Mouse (Mus musculus) hindbrain, embryonic 11.5 days (tissue): ENCODE measurements around the gene Cx3cr1. TPM values are rescaled to one million over a fixed set of nuclear protein-coding genes. Genes with fewer than 3 reads are reported as not detected.

Experiments used
- ATAC-seq: fragments of 200-750 bp; cut with Nextera tagmentation; 2 replicates; pipeline ENCODE4 v1.8.0; 2017; ENCODE audit warnings: mild to moderate bottlenecking, moderate TSS enrichment, moderate library complexity; ENCODE audit not compliant: low FRiP score
- DNase-seq: peaks from one replicate; pipeline ENCODE4 v3.0.0-alpha.2; 2015; ENCODE audit warnings: low spot score
- H3K27ac ChIP-seq: fragments of 300-500 bp; sonication (generic); 2 replicates; pipeline ENCODE4 v1.5.1; 2014; ENCODE audit warnings: mild to moderate bottlenecking, low read depth, low read length
- H3K27me3 ChIP-seq: fragments of 300-500 bp; sonication (generic); 2 replicates; pipeline ENCODE4 v1.6.1; 2014; ENCODE audit warnings: mild to moderate bottlenecking, low read length, moderate library complexity, mixed read lengths; ENCODE audit not compliant: control insufficient read depth, insufficient read depth
- H3K36me3 ChIP-seq: fragments of 300-500 bp; sonication (generic); 2 replicates; pipeline ENCODE4 v1.6.1; 2014; ENCODE audit warnings: mild to moderate bottlenecking, low read length, moderate library complexity, mixed read lengths; ENCODE audit not compliant: control insufficient read depth, insufficient read depth
- H3K4me1 ChIP-seq: fragments of 300-500 bp; sonication (generic); replicated peaks from 2 replicates; pipeline ENCODE4 v1.6.1; 2014; ENCODE audit warnings: low read length, mixed read lengths; ENCODE audit not compliant: control insufficient read depth, insufficient read depth
- H3K4me2 ChIP-seq: fragments of 300-500 bp; sonication (generic); replicated peaks from 2 replicates; pipeline ENCODE4 v1.6.1; 2014; ENCODE audit warnings: mild to moderate bottlenecking, low read depth, low read length
- H3K4me3 ChIP-seq: fragments of 300-500 bp; sonication (generic); 2 replicates; pipeline ENCODE4 v1.5.1; 2014; ENCODE audit warnings: low read depth, low read length
- H3K9ac ChIP-seq: fragments of 300-500 bp; sonication (generic); 2 replicates; pipeline ENCODE4 v1.6.1; 2014; ENCODE audit warnings: low read depth, low read length
- H3K9me3 ChIP-seq: fragments of 300-500 bp; sonication (generic); 2 replicates; pipeline ENCODE4 v1.6.1; 2016; ENCODE audit warnings: low read length; ENCODE audit not compliant: control insufficient read depth
- WGBS: fragments of 180-500 bp; shearing (Covaris S2); extraction: QIAGEN DNeasy Blood & Tissue Kit; methylation state at CpG from one replicate; pipeline ENCODE4 v1.1.7; 2014; 5-methylcytosine and 5-hydroxymethylcytosine counted together
- polyA plus RNA-seq: library from polyadenylated mRNA; unstranded; fragments of >200 nt; fragmentation: Nextera tagmentation; extraction: Ambion mirVana; gene quantifications from 2 replicates; pipeline ENCODE4 v1.2.1, GENCODE M21; 2014

Gene Cx3cr1
- polyA plus RNA-seq, 1 experiment from 2014 or later: 7.2 TPM

GRCm38 (mm10) chr9:119981183-119982179, 88.2 kb downstream of the Cx3cr1 start:
- DNase-seq (peak; percentile 82), ATAC-seq (peak; percentile 54; the same call in 1 of the 2 replicates)
- Histone ChIP-seq H3K4me2 (peak overlapping the region; percentile 93), H3K36me3 (no peaks in the 10 kb centered on the region), H3K27me3 (peaks cover 10% of the 10 kb centered on the region), H3K4me3 (peak overlapping the region; percentile 12), H3K27ac (peak overlapping the region; percentile 73), H3K4me1 (peaks cover 30% of the 10 kb centered on the region), H3K9me3 (no peaks in the 10 kb centered on the region), H3K9ac (peak overlapping the region; percentile 50)
- WGBS: 1% methylated on average over 16 of the region's 16 CpGs

- H3K9ac ChIP-seq: peak overlapping the region; percentile 50; the same call in 1 of the 2 replicates
- H3K27me3 ChIP-seq: peaks cover 10% of the 10 kb centered on the region
- ATAC-seq (no peak), DNase-seq (peak; percentile 30)
- H3K27ac ChIP-seq: peak overlapping the region; percentile 73
- H3K4me1 ChIP-seq: peaks cover 30% of the 10 kb centered on the region
- H3K4me2 ChIP-seq: peak overlapping the region; percentile 93
- no peaks in the 10 kb centered on the region for H3K36me3 ChIP-seq
- H3K9me3 ChIP-seq: no peaks in the 10 kb centered on the region
- WGBS: 11% methylated on average over 4 of the region's 4 CpGs
- H3K4me3 ChIP-seq: no peak overlapping the region
These were observed 88.9 kb downstream of the Cx3cr1 start for GRCm38 (mm10) chr9:119980770-119981182.

- no peaks in the 10 kb centered on the region for H3K36me3 ChIP-seq
- H3K4me1 ChIP-seq: peaks cover 30% of the 10 kb centered on the region
- H3K9me3 ChIP-seq: no peaks in the 10 kb centered on the region
- H3K4me3 ChIP-seq: no peak overlapping the region
- 44% methylated on average over 2 of the region's 2 CpGs for WGBS
- DNase-seq (no peak), ATAC-seq (no peak)
- H3K27me3 ChIP-seq: peaks cover 10% of the 10 kb centered on the region
- no peak overlapping the region for H3K27ac ChIP-seq
- H3K9ac ChIP-seq: no peak overlapping the region
- no peak overlapping the region for H3K4me2 ChIP-seq
These were observed 89.9 kb downstream of the Cx3cr1 start for GRCm38 (mm10) chr9:119979749-119980148.

GRCm38 (mm10) chr9:119978811-119979441, 90.8 kb downstream of the Cx3cr1 start:
- 85% methylated on average over 6 of the region's 6 CpGs for WGBS
- Histone ChIP-seq H3K4me2 (no peak overlapping the region), H3K4me1 (peaks cover 27% of the 10 kb centered on the region), H3K36me3 (no peaks in the 10 kb centered on the region), H3K4me3 (no peak overlapping the region), H3K9me3 (no peaks in the 10 kb centered on the region), H3K27ac (no peak overlapping the region), H3K9ac (no peak overlapping the region), H3K27me3 (peaks cover 10% of the 10 kb centered on the region)
- no peak for ATAC-seq
- DNase-seq: no peak

GRCm38 (mm10) chr9:119978151-119978810, 91.4 kb downstream of the Cx3cr1 start:
- no peaks in the 10 kb centered on the region for H3K9me3 ChIP-seq
- no peak for ATAC-seq
- H3K4me2 ChIP-seq: no peak overlapping the region
- no peak for DNase-seq
- H3K4me3 ChIP-seq: no peak overlapping the region
- no peak overlapping the region for H3K27ac ChIP-seq
- no peak overlapping the region for H3K9ac ChIP-seq
- peaks cover 9% of the 10 kb centered on the region for H3K27me3 ChIP-seq
- 46% methylated on average over 9 of the region's 9 CpGs for WGBS
- no peaks in the 10 kb centered on the region for H3K36me3 ChIP-seq
- H3K4me1 ChIP-seq: peaks cover 27% of the 10 kb centered on the region

- peaks cover 21% of the 10 kb centered on the region for H3K4me1 ChIP-seq
- WGBS: 74% methylated on average over 5 of the region's 5 CpGs
These were observed 92.1 kb downstream of the Cx3cr1 start for GRCm38 (mm10) chr9:119977557-119978060.

GRCm38 (mm10) chr9:119976704-119977556, 92.7 kb downstream of the Cx3cr1 start:
- peaks cover 14% of the 10 kb centered on the region; the same call in 1 of the 2 replicates for H3K4me1 ChIP-seq
- DNase-seq (no peak), ATAC-seq (no peak)
- no peak overlapping the region for H3K4me3 ChIP-seq
- H3K27ac ChIP-seq: no peak overlapping the region
- whole genome bisulfite sequencing: 65% methylated on average over 17 of the region's 17 CpGs
- H3K9ac ChIP-seq: no peak overlapping the region
- H3K9me3 ChIP-seq: no peaks in the 10 kb centered on the region
- no peaks in the 10 kb centered on the region for H3K36me3 ChIP-seq
- H3K27me3 ChIP-seq: no peaks in the 10 kb centered on the region
- H3K4me2 ChIP-seq: no peak overlapping the region

More at GRCm38 (mm10) chr9:119977557-119978060, 92.1 kb downstream of the Cx3cr1 start:
- Histone ChIP-seq H3K27ac (no peak overlapping the region), H3K36me3 (no peaks in the 10 kb centered on the region), H3K4me2 (no peak overlapping the region), H3K9ac (no peak overlapping the region), H3K9me3 (no peaks in the 10 kb centered on the region), H3K4me3 (no peak overlapping the region), H3K27me3 (peaks cover 2% of the 10 kb centered on the region)
- DNase-seq (no peak), ATAC-seq (no peak)
